Mouse (Mus musculus): ENCODE data around the gene Cdh12. TPM values are rescaled to one million over a fixed set of nuclear protein-coding genes. Genes with fewer than 3 reads are reported as not detected.

The Cdh12 gene
- total and polyA plus RNA-seq, 3 experiments: not detected

- DNase-seq (ENCODE audit: low read depth, low spot score): peak; percentile 42
These were observed 1070.3 kb downstream of the Cdh12 start for GRCm38 (mm10) chr15:21519355-21519869.

GRCm38 (mm10) chr15:21530804-21531203, 1081.7 kb downstream of the Cdh12 start:
- Histone ChIP-seq H3K4me3 (ENCODE audit: control insufficient read depth in 1 of 2, insufficient read depth in 1 of 2, low read depth in 2 of 2, low read length in 2 of 2) (no peak overlapping the region), H3K36me3 (ENCODE audit: control insufficient read depth in 1 of 2, insufficient read depth in 2 of 2, low read length in 2 of 2) (no peaks in the 10 kb centered on the region), H3K9ac (ENCODE audit: control insufficient read depth, low read depth, low read length, poor library complexity, severe bottlenecking) (no peak overlapping the region), H3K27ac (ENCODE audit: control insufficient read depth, low read depth, low read length) (no peak overlapping the region), H3K4me1 (ENCODE audit: control insufficient read depth in 1 of 2, insufficient read depth in 2 of 2, low read length in 2 of 2) (no peaks in the 10 kb centered on the region; a peak in 1 of 4 replicates), H3K27me3 (ENCODE audit: control insufficient read depth in 1 of 2, insufficient read depth in 2 of 2, low read length in 2 of 2) (no peaks in the 10 kb centered on the region), H3K9me3 (replicated peaks; ENCODE audit: insufficient read depth, low read length) (no peaks in the 10 kb centered on the region), H3K79me2 (ENCODE audit: control insufficient read depth, insufficient read depth, low read length, poor library complexity) (no peaks in the 10 kb centered on the region)
- TF ChIP-seq RAD21 (IDR thresholded peaks at IDR 0.05; ENCODE audit: low read depth, low read length): peak; percentile 57
- TF ChIP-seq ETS1 (IDR thresholded peaks at IDR 0.05; ENCODE audit: low read depth, low read length): no peak
- no peak for TF ChIP-seq MXI1 (IDR thresholded peaks at IDR 0.05; ENCODE audit: low read depth, low read length)
- peak; percentile 58 for TF ChIP-seq SMC3 (IDR thresholded peaks at IDR 0.05; ENCODE audit: low read depth, low read length)
- no peak for TF ChIP-seq NELFE (IDR thresholded peaks at IDR 0.05; ENCODE audit: low read depth, low read length)
- no peak for TF ChIP-seq NRF1 (IDR thresholded peaks at IDR 0.05; ENCODE audit: insufficient read depth, low read depth, low read length, poor library complexity, severe bottlenecking)
- TF ChIP-seq HCFC1 (IDR thresholded peaks at IDR 0.05; ENCODE audit: low read depth, low read length): no peak
- TF ChIP-seq ELF1 (IDR thresholded peaks at IDR 0.05; ENCODE audit: low read depth, low read length): no peak
- TF ChIP-seq CTCF (IDR thresholded peaks at IDR 0.05 in 2 of 3, conservative IDR thresholded peaks at IDR 0.05 in 1 of 3; ENCODE audit: control insufficient read depth in 1 of 3, insufficient read depth in 1 of 3, low read depth in 2 of 3, low read length in 3 of 3, poor library complexity in 1 of 3, severe bottlenecking in 1 of 3): peak in 1 of 3 experiments; percentile 53; a peak in 2 of 6 replicates
- no peak; the same call in 1 of the 2 replicates for TF ChIP-seq ZC3H11A (IDR thresholded peaks at IDR 0.05; ENCODE audit: low read depth, low read length)
- peak; percentile 28 for DNase-seq (ENCODE audit: low read depth, low spot score)

More at GRCm38 (mm10) chr15:21519355-21519869, 1070.3 kb downstream of the Cdh12 start:
- no peaks in the 10 kb centered on the region for H3K9me3 ChIP-seq (replicated peaks; ENCODE audit: insufficient read depth, low read length)
- H3K36me3 ChIP-seq (ENCODE audit: control insufficient read depth in 1 of 2, insufficient read depth in 2 of 2, low read length in 2 of 2): no peaks in the 10 kb centered on the region
- H3K79me2 ChIP-seq (ENCODE audit: control insufficient read depth, insufficient read depth, low read length, poor library complexity): no peaks in the 10 kb centered on the region
- H3K9ac ChIP-seq (ENCODE audit: control insufficient read depth, low read depth, low read length, poor library complexity, severe bottlenecking): no peak overlapping the region
- H3K27ac ChIP-seq (ENCODE audit: control insufficient read depth, low read depth, low read length): no peak overlapping the region
- no peak overlapping the region for H3K4me3 ChIP-seq (ENCODE audit: control insufficient read depth in 1 of 2, insufficient read depth in 1 of 2, low read depth in 2 of 2, low read length in 2 of 2)
- TF ChIP-seq RAD21 (IDR thresholded peaks at IDR 0.05; ENCODE audit: low read depth, low read length): peak; percentile 89
- no peak for TF ChIP-seq POLR2A (IDR thresholded peaks at IDR 0.05; ENCODE audit: control insufficient read depth in 1 of 2, insufficient read depth in 1 of 2, low read depth in 1 of 2, low read length in 2 of 2, poor library complexity in 1 of 2)
- peak; percentile 73 for TF ChIP-seq SMC3 (IDR thresholded peaks at IDR 0.05; ENCODE audit: low read depth, low read length)
- TF ChIP-seq MYC (IDR thresholded peaks at IDR 0.05; ENCODE audit: low read depth, low read length): 0 out of 2 replicates have a peak, but pooled peaks have one; percentile 24
- peak; percentile 66 for TF ChIP-seq ZC3H11A (IDR thresholded peaks at IDR 0.05; ENCODE audit: low read depth, low read length)
- TF ChIP-seq EP300 (IDR thresholded peaks at IDR 0.05; ENCODE audit: low read depth in 1 of 2, low read length in 2 of 2): no peak
- TF ChIP-seq CTCF (IDR thresholded peaks at IDR 0.05 in 2 of 3, conservative IDR thresholded peaks at IDR 0.05 in 1 of 3; ENCODE audit: control insufficient read depth in 1 of 3, insufficient read depth in 1 of 3, low read depth in 2 of 3, low read length in 3 of 3, poor library complexity in 1 of 3, severe bottlenecking in 1 of 3): peak in 2 of 3 experiments; percentile 39 to 50; a peak in 5 of 6 replicates
- TF ChIP-seq NRF1 (IDR thresholded peaks at IDR 0.05; ENCODE audit: insufficient read depth, low read depth, low read length, poor library complexity, severe bottlenecking): no peak
- no peaks in the 10 kb centered on the region for H3K4me1 ChIP-seq (ENCODE audit: control insufficient read depth in 1 of 2, insufficient read depth in 2 of 2, low read length in 2 of 2)
- H3K27me3 ChIP-seq (ENCODE audit: control insufficient read depth in 1 of 2, insufficient read depth in 2 of 2, low read length in 2 of 2): no peaks in the 10 kb centered on the region

Data from MEL (cell line).